Mouse (Mus musculus): Measurements from ENCODE around the gene Eif3l.

GRCm38 (mm10) chr15:79029519-79030241, 45.3 kb upstream of the Eif3l start:
- TF ChIP-seq CTCF (IDR thresholded peaks at IDR 0.05; ENCODE audit: insufficient read depth, low read depth, low read length) (no peak), POLR2A (IDR thresholded peaks at IDR 0.05; ENCODE audit: insufficient read depth, low read depth, low read length) (no peak)

Data from olfactory bulb, adult 2 months (tissue).